Mouse (Mus musculus) frontal cortex, postnatal 36 days (tissue): ENCODE measurements around the gene Mvd.
A peak's percentile ranks its signal among the peaks of the same experiment; 100 is the strongest.

Experiments
- DNase-seq, 2 experiments: peaks; one replicate each; pipeline ENCODE4 v3.0.0; 2022; ENCODE audit warnings: low spot score in 2 of 2

Gene Mvd

DNA sequence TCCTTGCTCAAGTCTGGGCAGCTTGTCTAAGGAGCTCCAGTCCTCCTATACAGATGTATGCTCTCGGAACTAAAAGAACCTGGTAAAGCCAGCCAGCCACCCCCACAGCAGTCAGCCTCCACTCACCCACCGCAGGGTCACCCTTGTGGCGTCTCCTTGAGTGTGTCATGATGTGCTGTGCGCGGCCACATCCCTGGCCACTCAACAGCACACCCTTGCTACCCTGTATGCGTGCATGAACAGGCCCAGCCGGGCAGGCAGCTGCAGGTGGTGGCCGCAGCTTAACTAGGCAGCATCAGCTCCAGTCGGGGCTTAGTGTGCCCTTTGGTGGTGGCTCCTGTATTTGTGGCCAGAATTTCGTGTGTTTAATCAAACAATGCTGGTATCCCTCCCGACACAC is 13.9 kb upstream of the Mvd start:
- no peak for DNase-seq

DNA sequence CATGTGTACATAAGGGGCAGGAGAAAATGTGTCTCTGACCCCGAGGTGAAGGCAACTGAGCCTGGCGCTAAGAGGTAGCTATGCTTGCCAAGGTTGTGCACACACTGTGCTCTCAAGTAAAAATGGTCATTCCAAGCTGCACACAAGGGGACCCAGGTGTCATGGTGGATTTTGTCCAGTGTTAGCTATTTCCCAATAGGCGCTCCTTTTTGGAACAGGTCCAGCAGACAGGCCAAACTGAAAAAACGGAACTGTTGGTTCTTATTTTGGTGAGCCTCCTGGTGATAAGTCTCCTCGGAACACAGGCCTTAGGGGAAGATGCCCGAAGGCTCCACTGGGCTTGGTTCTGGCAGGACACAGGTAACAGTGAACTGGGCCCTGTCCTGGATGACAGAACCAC is 11.2 kb upstream of the Mvd start:
- DNase-seq = no peak

DNA sequence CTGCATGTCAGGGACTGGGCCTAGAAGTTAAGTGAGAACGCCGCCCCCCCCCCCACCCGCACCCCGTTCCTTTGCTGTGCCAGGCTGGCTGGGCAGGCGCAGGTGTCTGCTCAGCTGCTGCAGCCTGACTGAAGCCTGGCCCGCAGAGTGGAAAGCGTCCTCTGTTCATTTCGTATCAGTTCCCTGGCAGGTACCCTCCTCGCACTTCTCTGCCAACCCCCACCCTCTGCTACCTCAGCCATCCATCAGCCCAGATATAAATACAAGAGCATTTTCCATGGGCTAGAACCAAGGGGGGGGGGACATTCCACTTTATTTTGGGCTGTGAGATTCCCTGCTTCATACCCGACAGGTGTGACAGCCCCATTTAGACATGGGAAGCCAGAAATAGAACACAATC is 8.9 kb upstream of the Mvd start:
- DNase-seq = no peak

DNA sequence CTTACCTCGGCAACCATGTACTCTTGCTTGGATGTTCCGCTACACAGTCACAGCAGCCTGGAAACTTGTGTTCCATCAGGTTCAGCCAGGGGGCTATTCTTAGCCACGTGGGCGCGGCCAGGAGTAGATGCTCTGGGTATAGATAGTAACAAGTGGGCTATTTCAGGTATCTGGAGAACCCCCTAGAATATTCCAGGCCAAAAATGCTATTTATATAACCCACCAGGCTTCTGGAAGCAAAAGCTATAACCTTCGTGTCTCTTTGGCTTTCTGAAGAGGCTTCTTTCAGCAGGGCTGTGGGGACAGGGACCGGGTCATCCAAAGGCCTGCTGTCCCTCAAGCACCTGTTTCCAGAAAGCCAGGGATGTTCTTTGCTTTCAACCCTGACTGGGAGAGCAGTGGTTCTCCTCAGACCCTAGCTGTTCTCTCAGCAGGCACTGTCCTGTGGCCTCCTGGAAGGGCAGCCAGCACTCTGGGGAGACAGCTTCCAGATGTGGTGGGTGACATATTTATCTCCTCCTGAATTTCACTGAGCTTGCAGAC is 8.0 kb upstream of the Mvd start:
- DNase-seq = no peak

DNA sequence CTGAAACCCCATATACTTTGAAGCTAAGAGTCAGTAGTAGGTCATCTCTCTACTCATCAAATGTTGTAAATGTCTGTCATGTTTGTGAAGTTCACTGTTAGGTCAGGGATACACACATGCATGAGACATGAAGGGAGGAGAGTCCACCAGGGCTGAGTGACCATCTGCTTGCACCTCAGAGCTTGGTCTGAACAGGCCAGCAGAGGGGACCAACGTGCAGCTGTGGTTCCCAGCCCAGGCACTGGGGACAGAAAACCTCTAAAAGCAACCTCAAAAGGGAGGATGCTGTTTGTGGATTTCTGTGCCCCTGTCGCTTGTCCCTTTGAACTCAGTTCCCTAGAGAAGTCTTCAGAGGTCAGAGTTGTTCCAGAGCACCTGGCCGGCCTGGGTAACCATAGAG is 2.0 kb upstream of the Mvd start:
- DNase-seq = no peak

DNA sequence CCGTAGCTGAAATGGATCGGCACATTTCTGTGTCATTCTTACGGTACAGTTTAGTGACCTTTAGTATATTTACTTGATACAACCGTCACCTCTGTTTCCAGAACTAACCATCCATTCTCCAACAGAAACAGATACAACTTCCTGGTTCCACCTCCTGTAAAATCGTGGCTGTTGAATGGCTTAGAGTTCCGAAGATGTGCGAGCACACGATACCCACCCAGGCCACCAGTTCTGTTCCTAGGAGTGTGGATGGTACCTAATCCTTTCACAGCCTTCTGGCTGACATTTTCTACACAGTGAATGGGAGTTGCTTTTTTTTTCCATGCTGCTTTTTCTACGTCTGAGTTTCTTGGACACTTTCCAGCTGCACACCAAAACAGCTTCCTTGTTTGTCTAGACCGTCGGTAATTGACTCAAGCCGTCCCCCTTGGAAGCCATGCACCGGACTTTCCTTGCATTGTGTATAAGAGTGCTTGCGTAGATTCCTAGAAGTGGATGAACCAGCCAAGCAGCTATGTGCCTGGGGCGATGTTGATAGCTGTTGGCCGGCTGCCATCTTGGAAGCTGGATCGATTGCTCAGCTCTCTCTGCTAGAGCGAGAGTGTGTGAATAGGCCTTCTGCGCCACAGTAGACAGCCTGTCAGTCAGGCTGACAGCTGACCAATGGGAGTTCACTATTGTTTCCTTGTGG is 981 bp upstream of the Mvd start:
- DNase-seq = peak; percentile 82 to 84

DNA sequence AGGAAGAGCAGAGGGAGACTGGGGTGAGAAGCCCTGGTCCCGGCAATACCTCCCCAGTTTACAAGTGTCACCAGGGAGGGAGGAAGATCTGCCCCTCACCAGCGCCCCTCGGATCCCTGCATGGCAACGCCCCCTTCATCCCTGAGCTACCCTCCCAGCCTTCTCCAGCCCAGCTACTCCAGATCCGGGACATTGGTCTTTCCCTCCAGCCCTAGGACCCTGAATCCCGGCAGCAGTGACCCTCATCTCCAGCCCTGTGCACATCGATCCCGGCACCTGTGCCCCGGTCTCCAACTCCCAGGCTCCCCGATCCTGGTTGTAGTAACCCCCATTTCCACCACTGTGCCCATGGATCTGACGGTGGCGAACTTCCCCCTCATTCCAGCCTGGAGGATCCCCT is 441 bp downstream of the Mvd start:
- DNase-seq = no peak

DNA sequence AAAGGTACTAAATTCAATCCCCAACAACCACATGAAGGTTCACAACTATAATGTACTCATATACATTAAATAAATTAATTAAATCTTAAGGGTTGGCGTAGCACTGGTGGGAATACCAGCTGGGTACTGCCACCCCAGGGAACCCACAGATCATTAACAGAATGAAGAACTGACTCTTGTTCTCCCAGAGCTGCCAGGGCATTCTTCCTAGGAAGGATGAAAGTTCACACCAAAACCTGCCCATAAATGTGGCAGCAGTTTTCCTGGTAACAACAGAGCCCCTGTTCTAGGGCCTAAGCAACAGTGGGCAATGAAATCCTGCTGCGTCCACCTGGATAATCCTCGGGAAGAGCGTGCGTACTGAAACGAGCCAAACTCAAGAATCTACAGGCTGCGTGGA is 866 bp downstream of the Mvd start:
- no peak for DNase-seq

DNA sequence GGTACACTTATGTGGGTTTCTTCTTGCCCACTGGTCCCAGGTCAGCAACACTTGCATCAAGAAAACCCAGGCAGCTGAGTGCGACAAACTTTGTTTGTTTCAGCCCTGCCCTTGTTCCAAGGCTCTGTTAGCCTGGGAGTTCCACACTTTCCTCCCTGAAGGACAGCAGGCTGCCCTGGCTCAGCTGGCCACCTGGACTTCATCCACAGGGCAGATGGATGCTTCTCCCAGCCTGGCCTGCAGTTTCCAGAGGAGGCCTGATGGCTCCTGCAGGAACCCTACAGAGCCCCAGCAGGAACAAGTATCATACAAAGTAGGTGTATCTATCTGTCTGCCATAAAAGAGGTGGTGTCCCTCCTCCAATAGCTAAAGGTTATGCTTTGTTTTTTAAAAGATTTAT is 1.9 kb downstream of the Mvd start:
- DNase-seq = no peak

DNA sequence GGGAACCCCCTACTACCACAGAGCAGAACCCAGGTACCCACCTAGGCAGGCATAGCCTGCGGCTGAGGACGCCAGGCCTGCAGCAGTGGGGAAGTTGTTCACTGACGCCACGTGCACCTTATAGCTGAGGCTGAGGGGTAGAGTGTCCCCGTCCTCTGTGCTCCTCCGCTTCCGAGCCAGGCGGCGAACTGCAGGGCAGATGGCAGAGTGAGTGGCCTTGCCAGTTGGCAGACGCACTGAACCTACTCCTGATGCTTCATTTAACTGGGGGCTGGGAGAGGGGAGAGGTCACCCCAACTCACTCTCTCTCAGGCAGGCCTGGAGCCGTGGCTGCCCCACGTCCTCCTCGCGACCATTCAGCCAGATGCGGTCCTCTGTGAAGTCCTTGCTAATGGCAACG is 3.9 kb downstream of the Mvd start:
- DNase-seq = no peak

DNA sequence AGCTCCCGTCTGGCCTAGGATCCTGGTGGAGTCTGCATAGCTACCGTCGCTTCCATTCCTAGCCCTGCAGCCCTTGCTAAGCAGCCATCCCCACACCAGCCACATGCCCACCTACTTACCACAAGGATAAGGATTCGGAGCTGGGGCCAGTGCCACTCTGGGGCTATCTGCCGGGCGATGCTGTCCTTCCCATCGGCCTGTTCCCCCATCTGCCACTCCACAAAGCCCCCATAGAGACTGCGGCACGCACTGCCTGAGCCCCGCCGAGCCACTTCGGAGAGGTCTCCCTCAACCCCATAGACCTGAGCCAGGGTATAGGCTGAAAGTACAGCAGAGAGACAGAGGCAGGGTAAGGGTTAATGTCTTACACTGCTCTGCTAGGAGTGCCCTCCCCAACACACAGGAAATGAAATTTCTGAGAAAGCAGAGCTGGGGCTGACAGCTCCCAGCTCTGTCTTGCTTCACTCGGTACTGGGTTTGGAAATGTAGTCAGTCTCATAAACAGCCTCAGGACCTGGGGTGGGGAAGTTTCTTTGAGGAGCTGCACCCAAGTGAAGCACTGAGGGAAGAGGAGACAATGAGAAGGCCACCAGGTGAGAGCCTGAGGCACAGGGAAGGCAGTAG is 5.4 kb downstream of the Mvd start:
- no peak for DNase-seq

DNA sequence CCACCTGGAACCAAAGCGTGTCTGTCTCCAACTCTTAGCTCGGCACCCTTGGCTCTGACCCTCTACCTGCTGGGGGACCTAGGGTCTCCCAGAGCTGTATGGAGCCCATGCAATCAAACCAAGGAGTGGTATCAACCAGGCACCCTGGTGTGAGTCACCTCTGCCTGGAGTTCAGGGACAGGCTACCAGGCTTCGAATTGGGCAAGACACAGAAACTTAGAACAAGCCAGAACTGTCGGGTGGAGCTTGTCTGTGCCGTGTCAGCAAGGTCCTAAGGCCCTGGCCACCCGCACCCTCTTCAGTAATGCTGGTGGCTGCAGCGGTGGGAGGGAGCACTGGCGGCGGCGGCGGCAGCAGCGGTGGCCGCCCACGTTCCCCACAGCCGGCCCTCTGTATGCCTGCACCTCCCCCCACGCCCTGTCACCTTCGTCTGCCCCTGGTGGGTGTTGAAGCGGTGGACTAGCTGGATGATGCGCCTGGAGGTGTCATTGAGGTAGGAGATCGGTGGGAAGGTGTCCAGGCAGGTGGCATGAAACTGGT is 6.6 kb downstream of the Mvd start:
- no peak for DNase-seq

DNA sequence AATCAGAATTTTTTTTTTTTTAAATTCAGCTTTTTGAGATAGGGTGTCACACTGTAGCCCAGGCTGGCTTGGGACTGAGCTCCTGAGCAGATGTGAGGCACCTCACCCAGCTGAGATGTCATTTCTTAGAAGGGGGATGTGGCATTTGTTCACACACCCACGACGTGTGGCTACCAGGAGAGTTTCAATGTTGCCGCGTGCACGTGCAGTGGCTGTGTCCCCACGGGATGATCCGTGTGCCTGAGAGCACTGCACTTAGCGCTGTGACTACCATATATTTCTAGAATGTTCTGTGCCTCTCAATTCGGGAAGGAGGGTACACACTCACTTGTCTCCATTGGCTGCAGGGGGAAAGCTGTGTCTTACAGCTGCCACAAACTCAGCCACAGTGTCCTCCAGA is 7.1 kb downstream of the Mvd start:
- DNase-seq = no peak

DNA sequence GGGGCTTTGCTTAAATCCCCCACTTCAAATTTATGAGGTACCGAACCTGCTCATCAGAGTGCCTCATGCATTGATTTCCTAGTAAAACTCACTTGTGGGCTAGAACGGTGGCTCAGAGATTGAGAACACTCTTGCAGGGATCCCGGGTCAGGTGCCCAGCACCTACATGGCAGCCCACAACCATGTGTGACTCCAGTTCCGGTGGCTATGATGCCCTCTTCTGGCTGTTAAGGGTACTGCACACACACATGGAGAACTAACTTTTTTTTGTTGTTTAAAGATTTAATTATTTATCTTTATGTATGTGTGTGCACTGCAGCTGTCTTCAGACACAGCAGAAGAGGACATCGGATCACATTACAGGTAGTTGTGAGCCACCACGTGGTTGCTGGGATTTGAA is 7.8 kb downstream of the Mvd start:
- DNase-seq = no peak

DNA sequence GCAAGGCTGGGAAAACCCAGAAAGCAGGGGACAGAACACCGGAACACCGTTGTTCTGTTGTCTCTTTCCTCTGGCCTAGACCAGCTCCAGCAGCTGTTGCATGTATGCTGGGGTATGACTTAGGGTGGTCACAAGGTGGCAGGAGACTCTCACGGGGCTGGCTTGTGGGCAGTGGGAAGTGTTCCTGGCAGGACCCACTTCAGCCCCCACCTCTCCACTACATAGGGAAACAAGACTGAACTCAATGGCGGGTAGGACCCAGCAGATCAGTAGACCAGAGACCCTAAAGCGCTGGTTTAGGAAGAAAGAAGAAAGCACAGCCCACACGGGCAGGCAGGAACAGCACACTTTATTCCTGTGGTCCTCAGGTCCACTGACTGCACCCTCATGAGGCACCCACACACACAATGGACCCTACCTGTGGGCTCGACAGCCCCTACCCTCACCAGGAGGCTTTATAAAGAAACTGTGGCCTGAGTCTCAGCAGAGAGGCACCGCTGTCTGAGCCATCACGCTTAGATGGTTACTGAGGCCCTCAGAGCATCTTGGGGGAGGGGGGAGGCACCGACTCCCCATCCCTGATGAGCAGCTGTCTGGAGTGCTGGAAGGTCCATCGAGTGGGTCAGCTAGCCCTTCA is 9.8 kb downstream of the Mvd start:
- DNase-seq = no peak

DNA sequence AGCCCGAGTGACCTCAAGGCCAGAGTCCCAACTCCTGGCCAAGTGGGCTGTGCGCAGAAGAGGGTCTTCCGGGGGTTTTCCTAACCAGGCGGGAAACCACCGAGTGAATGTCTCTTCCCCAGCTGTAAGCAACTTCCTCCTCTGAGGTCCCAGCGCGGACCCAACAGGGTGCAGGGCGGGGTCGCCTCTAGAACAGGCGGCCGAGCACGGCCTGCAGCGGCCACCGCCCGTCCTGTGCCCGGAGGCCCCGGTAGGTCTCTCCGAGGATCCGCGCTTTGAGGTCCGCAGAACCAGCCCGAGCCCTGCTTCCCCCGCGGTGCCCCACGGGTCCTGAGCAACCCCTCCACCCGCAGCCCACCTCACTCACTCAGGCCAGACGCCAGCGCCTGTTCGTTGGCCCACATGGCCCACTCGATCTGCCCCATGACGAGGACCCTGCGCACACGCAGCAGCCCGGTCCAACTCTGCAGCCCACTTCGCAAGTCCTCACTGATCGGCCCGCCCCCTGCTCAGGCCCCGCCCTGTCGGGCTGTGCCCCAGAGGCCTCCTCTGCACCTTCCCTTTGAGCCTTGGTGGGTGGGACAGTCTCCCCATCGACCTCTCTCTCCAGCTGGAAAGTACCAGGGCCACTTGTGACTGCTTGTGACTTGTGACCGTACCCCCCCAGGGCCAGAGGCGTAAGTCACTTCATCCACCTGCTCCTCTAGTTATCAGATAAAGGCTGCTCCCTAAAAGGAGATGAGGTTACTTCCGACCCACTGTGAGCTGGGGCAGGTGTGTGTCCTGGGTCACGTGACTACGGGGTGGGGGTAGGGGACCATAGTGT is 10.6 kb downstream of the Mvd start, which contains the start of gene Cyba:
Gene Cyba, minus strand, starts transcription at position 488 of the 826 bp plus-strand sequence.
- no peak for DNase-seq

DNA sequence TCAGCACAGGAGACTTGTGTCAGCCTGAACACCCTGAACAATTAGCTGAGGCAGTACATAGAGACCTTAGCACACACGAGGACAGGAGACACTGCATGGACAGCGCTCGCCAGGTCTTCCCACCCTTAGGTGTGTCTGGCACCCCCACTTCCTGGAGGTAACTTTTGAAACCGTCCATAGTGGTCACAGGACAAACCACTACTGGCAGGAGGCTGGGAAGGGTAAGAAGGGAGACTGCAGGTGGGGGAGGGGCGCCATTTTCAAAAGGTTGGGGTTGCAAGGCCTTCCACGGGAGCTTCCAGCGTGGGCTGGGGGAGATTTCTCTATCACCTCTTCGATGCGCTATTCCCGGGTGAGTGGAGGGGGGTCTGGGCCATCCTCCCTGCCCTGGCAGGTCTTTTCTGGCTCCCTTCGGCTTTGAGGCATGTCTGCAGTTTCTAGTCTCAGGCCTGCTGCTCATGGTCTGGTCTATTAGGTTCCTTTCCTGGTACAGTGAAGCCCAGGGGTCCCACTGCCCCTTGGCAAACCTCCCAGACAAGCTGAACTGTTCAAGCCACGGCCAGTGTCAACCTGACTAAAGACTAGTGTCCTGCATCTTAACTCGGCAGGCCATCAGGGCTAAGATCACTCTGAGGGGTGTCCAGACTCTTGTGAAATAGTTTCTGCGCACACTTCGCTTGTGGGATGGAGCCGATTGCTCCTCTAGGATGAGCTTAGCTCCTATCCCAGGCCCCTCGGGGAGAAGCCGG is 11.4 kb downstream of the Mvd start:
- no peak for DNase-seq

DNA sequence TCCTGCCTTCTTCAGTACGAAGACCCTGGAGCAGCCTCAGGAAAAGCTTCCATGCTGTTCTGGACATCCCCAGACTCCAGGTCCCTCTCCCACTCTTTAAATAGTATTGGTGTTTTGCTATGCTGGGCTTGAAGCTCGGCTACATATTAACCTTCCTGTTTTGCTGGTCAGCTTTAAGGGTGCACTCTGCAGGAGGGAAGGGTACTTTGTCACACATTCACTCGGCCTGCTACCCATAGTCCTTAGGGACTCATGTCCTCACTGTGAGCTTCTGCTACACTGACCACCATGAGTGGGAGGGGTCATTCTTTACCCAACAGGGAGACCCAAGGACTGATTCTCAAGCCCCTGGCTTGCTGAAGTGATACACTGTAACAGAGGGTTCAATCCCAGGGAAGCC is 12.6 kb downstream of the Mvd start:
- DNase-seq = no peak

DNA sequence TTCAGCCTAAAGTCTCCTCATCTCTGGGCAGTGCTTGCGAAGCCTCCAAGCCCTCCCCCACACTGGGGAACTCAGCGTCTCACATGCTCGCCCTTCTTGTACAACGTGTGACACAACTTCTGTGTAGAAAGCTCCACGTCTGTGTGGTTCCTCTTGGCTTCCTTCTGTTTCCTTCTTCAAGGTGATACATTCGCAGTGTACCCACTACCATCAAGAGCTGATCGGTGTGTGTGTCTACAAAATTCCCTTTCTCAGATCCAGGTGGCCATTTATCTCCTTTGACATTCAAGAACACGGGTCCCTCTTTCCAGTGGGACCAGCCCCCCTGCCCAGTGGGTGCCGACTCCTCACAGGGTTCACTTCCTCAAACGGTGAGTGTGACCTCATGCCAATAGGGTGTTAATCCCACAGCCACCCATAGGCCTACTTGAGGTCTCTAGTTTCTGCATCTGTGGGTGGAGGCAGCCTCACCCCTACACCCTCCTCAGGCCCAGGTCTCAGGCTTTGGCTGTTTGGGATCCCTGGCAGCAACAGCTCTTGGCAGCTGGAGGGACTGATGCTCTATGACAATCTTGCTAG is 13.1 kb downstream of the Mvd start:
- DNase-seq = no peak

DNA sequence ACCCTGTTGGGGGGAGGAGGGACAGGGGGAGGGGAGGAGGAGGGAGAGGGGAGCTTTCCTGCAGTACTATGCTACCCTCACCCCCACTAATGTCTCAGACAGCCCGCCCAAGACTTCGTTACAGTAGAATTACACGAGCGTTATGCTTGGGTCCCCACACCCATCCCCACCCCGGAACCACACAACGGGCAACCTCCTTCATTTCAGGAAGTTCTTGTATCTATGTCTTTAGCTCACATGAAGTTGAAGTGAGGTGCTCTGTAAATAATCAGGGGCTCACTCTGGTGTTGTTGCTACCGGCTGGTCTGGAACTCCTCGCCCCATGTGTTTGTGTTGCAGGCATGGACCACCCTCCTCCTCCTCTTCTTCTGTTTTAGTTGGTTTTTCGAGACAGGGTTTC is 15.1 kb downstream of the Mvd start:
- DNase-seq = no peak

DNA sequence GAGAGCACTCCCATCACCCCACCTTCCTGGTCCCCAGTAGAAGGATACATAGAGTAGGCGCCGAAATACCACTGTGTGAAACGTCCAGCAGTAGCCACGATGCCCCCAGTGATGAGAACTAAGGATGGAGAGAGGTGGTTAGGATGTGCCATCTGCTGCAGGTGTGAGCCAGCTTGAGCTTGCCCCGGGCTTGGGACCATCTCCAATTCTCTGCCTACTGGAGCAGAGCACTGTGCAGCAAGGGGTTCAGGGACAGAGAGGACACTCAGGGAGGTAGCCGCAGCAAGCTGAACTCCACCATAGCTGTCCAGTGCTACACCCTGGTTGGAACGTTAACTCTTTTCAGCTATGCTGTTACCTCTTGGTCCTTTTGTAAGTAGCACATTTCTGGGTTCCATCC is 15.6 kb downstream of the Mvd start:
- DNase-seq = no peak
